Mouse (Mus musculus) lung, adult 2 months (tissue): ENCODE data around the gene Plpp4.

Source experiments
- CTCF ChIP-seq: fragments of 200-500 bp; IDR thresholded peaks from 2 replicates; pipeline ENCODE4 v1.5.1; 2011; ENCODE audit warnings: mild to moderate bottlenecking, low read length, control low read depth; ENCODE audit not compliant: insufficient read depth
- POLR2A ChIP-seq: fragments of 200-500 bp; IDR thresholded peaks from 2 replicates; pipeline ENCODE4 v1.6.1; 2011; ENCODE audit warnings: low read depth, mild to moderate bottlenecking, control low read depth, low read length, borderline replicate concordance; ENCODE audit errors: extremely low read depth

- TF ChIP-seq CTCF (no peak), POLR2A (no peak)
These were observed 35.9 kb upstream of the Plpp4 start for GRCm38 (mm10) chr7:129220948-129221347.
